Mouse (Mus musculus) forebrain, embryonic 10.5 days (tissue): ENCODE data around the gene Foxn3. TPM values are rescaled to one million over a fixed set of nuclear protein-coding genes. Genes with fewer than 3 reads are reported as not detected.

ENCODE experiments used
- DNase-seq: peaks from one replicate; pipeline ENCODE4 v3.0.0-alpha.2; 2017; ENCODE audit warnings: low spot score; ENCODE audit errors: extremely low spot score
- H3K27ac ChIP-seq: fragments of 300-500 bp; sonication (generic); 2 replicates; pipeline ENCODE4 v1.5.1; 2016; ENCODE audit warnings: mild to moderate bottlenecking
- H3K27me3 ChIP-seq: fragments of 300-500 bp; sonication (generic); 2 replicates; pipeline ENCODE4 v1.6.1; 2016; ENCODE audit warnings: mild to moderate bottlenecking; ENCODE audit not compliant: poor library complexity, severe bottlenecking
- H3K36me3 ChIP-seq: fragments of 300-500 bp; sonication (generic); replicated peaks from 2 replicates; pipeline ENCODE4 v1.6.1; 2016; ENCODE audit warnings: mild to moderate bottlenecking, moderate library complexity
- H3K4me1 ChIP-seq: fragments of 300-500 bp; sonication (generic); 2 replicates; pipeline ENCODE4 v1.6.1; 2016
- H3K4me3 ChIP-seq: fragments of 300-500 bp; sonication (generic); 2 replicates; pipeline ENCODE4 v1.5.1; 2016; ENCODE audit warnings: mild to moderate bottlenecking, moderate library complexity
- H3K9me3 ChIP-seq: fragments of 300-500 bp; sonication (generic); 2 replicates; pipeline ENCODE4 v1.6.1; 2016; ENCODE audit warnings: mild to moderate bottlenecking, moderate library complexity
- WGBS: fragments of 180-500 bp; shearing (Covaris S2); methylation state at CpG from one replicate; pipeline ENCODE4 v1.1.7; 2016; 5-methylcytosine and 5-hydroxymethylcytosine counted together
- polyA plus RNA-seq: library from polyadenylated mRNA; unstranded; fragments of >200 nt; fragmentation: Nextera tagmentation; extraction: Ambion mirVana; gene quantifications from 2 replicates; pipeline ENCODE4 v1.2.1, GENCODE M21; 2016

Foxn3 gene
- polyA plus RNA-seq, 1 experiment from 2014 or later, result 47.3 TPM

DNA sequence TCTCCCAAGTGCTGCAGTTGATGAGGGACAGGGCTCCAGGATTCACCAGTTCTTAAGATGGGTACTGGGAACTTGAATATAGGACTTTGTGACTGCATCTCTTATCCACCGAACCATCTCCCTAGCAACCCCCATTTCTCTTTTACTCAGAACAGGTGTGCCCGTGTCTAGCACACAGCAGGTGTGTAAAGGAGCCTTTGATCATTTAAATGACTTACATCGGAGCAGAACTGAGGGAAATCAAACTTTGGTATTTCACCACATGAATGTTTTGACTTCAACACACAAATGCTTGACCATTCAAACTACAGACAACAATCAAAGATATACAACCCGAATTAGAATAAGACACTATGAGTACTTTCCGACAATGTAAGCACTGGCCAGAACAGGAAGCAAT lies 204.7 kb downstream of the Foxn3 start:
- H3K27ac ChIP-seq, result no peak overlapping the region
- H3K36me3 ChIP-seq, result no peaks in the 10 kb centered on the region
- no peaks in the 10 kb centered on the region for H3K9me3 ChIP-seq
- WGBS, result 88% methylated on average over 5 of the region's 5 CpGs
- no peaks in the 10 kb centered on the region for H3K27me3 ChIP-seq
- H3K4me3 ChIP-seq, result no peak overlapping the region
- peaks cover 42% of the 10 kb centered on the region for H3K4me1 ChIP-seq
- DNase-seq, result no peak

DNA sequence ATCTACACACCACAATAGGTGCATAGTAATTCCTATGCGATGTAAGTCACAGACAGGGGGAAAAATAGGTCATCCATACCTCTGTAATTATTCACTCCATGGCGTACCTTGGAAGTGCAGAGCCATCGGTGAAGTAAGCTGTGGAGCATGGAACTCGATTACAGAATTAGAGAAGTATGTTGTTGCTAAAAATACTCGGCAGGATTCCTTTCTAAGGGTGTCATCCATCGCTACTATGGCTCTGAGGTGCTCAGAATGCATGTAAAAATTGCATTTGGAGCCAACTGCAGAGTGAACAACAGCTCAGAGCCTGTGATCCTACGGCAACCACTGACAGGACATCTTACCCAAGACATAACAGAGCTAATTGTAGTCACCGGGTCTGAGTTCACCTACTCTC lies 206.7 kb downstream of the Foxn3 start:
- Histone ChIP-seq H3K27me3 (no peaks in the 10 kb centered on the region), H3K27ac (no peak overlapping the region), H3K36me3 (no peaks in the 10 kb centered on the region), H3K4me1 (peaks cover 37% of the 10 kb centered on the region), H3K4me3 (no peak overlapping the region), H3K9me3 (no peaks in the 10 kb centered on the region)
- DNase-seq, result no peak
- WGBS, result 96% methylated on average over 8 of the region's 8 CpGs

DNA sequence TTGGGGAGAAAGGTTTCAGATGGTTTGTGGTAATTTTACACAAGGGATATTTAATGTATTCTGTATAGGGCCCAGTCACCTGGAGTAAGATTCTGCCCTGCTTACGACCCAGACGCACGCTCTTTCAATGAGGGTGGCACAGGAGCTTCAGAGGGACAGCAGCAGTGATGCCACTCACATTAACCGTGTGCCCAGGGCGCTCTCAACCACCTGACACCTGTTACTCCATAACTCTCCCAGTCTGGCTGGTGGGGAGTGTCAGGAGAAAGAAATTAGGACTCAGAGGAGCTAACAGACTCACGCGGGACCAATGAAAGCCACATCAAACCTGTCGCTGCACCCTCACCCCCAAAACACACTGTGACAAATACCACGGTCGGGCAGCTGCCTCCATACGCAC lies 209.7 kb downstream of the Foxn3 start:
- 93% methylated on average over 11 of the region's 11 CpGs for WGBS
- H3K27me3 ChIP-seq, result no peaks in the 10 kb centered on the region
- peaks cover 7% of the 10 kb centered on the region; the same call in 1 of the 2 replicates for H3K36me3 ChIP-seq

GRCm38 (mm10) chr12:99352583-99352982 lies 210.8 kb downstream of the Foxn3 start:
- Histone ChIP-seq H3K27me3 (no peaks in the 10 kb centered on the region), H3K27ac (no peak overlapping the region), H3K4me3 (no peak overlapping the region), H3K9me3 (no peaks in the 10 kb centered on the region), H3K36me3 (peaks cover 7% of the 10 kb centered on the region; the same call in 1 of the 2 replicates), H3K4me1 (peaks cover 46% of the 10 kb centered on the region)
- no peak for DNase-seq
- WGBS, result 97% methylated on average over 6 of the region's 6 CpGs

More for the DNA sequence above, 209.7 kb downstream of the Foxn3 start:
- H3K9me3 ChIP-seq, result no peaks in the 10 kb centered on the region
- DNase-seq, result no peak
- H3K4me1 ChIP-seq, result peaks cover 40% of the 10 kb centered on the region
- H3K27ac ChIP-seq, result no peak overlapping the region
- H3K4me3 ChIP-seq, result no peak overlapping the region

DNA sequence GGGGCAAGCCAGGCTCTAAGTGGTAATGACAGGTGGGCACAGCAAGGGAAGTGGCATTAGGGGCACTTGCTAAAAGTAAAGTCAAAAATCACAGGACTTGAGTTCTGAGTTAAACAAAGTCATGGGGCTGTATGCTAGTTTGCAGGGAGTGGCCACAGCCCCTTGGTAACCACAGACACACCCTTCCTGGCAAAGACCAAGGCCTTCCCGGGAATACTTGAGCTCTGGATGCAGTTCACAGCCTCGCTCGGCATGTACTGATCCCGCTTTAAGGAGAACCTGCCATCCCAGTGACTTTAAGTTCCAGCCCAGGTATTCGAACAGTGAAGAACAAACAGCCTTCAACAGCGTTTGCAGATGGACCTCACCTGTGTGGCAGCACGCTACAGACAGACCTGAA lies 211.2 kb downstream of the Foxn3 start:
- Histone ChIP-seq H3K27ac (no peak overlapping the region), H3K4me3 (no peak overlapping the region), H3K27me3 (no peaks in the 10 kb centered on the region), H3K4me1 (peaks cover 51% of the 10 kb centered on the region), H3K9me3 (no peaks in the 10 kb centered on the region), H3K36me3 (peaks cover 7% of the 10 kb centered on the region; the same call in 1 of the 2 replicates)
- 90% methylated on average over 7 of the region's 7 CpGs for WGBS
- DNase-seq, result no peak

DNA sequence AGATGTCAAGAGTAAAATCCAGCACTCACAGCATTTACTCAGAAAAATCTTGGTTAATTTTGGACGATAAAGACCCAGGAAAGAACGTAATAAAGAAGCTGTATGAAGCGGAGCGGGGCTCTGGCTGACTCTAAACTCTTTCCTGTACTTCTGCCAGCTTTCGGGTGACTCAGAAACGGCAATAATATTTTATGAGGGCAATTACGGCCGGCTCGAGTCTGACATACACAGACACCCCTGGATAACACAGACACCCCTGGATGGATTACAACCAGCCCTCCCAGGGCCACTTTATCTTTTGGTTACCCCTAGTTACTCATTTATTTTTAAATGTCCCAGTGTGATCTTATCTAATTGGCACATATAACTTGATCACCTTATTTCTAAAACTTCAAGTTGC lies 211.7 kb downstream of the Foxn3 start:
- Histone ChIP-seq H3K36me3 (peaks cover 7% of the 10 kb centered on the region; the same call in 1 of the 2 replicates), H3K4me1 (peaks cover 55% of the 10 kb centered on the region), H3K27ac (no peak overlapping the region), H3K27me3 (no peaks in the 10 kb centered on the region), H3K4me3 (no peak overlapping the region), H3K9me3 (no peaks in the 10 kb centered on the region)
- no peak for DNase-seq
- WGBS, result 95% methylated on average over 9 of the region's 9 CpGs

GRCm38 (mm10) chr12:99349650-99349997 lies 213.8 kb downstream of the Foxn3 start:
- H3K27ac ChIP-seq, result peak overlapping the region; percentile 69; the same call in 1 of the 2 replicates
- H3K36me3 ChIP-seq, result peaks cover 7% of the 10 kb centered on the region; the same call in 1 of the 2 replicates
- 90% methylated on average over 9 of the region's 9 CpGs for WGBS
- no peaks in the 10 kb centered on the region for H3K27me3 ChIP-seq
- no peak for DNase-seq
- peaks cover 70% of the 10 kb centered on the region for H3K4me1 ChIP-seq
- no peaks in the 10 kb centered on the region for H3K9me3 ChIP-seq
- no peak overlapping the region for H3K4me3 ChIP-seq

DNA sequence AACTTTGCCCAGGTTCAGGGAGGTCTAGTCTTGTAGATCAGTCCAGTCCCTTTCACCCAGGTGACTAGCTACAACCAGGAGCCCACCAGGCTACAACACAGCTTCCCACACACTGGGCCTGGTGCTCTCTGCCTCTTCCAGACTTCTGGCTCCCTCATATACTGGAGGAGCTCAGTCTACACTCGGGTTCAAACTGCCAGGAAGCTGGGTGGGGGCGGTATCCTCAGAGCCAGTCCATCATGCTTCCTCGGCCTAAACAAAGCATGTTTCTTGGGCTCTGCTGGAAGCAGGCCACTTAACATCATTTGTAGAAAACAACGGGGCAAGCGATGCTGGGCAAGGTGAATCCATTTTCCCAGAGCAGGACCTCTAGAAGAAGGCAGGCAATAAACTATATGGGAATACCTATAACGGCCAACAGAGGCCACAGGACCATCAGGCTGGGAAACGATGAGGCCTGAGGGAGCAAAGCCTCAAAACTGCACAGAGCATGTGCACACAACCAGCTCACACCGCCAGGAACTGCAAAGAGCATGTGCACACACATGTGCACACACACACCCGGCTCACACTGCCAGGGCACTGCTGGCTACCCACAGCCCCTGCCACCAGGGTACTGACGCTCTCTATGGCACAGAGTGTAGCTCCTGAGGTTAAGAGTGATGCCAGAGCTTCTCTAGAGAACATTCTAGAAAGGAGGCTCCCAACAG lies 214.3 kb downstream of the Foxn3 start:
- H3K27ac ChIP-seq, result peak overlapping the region; percentile 69
- H3K36me3 ChIP-seq, result peaks cover 7% of the 10 kb centered on the region; the same call in 1 of the 2 replicates
- H3K9me3 ChIP-seq, result no peaks in the 10 kb centered on the region
- WGBS, result 84% methylated on average over 10 of the region's 10 CpGs
- H3K4me1 ChIP-seq, result peaks cover 75% of the 10 kb centered on the region
- no peaks in the 10 kb centered on the region for H3K27me3 ChIP-seq
- H3K4me3 ChIP-seq, result no peak overlapping the region
- DNase-seq, result no peak

- H3K4me1 ChIP-seq, result peaks cover 79% of the 10 kb centered on the region
- DNase-seq, result no peak
- no peaks in the 10 kb centered on the region for H3K9me3 ChIP-seq
- no peak overlapping the region for H3K4me3 ChIP-seq
- H3K27me3 ChIP-seq, result no peaks in the 10 kb centered on the region
- WGBS, result 84% methylated on average over 3 of the region's 3 CpGs
- H3K36me3 ChIP-seq, result peaks cover 7% of the 10 kb centered on the region; the same call in 1 of the 2 replicates
- 0 out of 2 replicates have a peak overlapping the region, but pooled peaks have one; percentile 53 for H3K27ac ChIP-seq
Measured at GRCm38 (mm10) chr12:99347512-99347911, 215.9 kb downstream of the Foxn3 start.

DNA sequence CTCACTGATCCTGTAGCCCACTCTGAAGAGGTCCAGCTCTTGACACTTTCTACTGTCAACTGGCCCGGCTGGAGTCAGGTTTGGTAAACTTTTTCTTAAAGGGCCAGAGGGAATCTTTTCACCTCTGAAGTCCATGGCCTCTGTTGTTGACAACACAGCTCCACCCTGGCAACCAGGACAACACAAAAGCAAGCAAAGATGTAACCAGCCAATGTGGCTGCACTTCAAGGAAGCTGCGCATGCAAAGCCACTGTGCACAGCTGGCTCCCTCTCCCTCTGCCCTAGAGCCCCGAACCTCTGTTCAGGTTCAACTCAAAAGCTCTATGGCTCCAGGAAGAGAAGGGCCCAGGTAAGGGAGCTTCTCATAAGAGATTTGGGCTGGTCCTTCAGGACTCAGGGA lies 216.4 kb downstream of the Foxn3 start:
- H3K36me3 ChIP-seq, result peaks cover 7% of the 10 kb centered on the region; the same call in 1 of the 2 replicates
- H3K9me3 ChIP-seq, result no peaks in the 10 kb centered on the region
- no peaks in the 10 kb centered on the region for H3K27me3 ChIP-seq
- peaks cover 80% of the 10 kb centered on the region for H3K4me1 ChIP-seq
- no peak overlapping the region for H3K4me3 ChIP-seq
- DNase-seq, result no peak
- no peak overlapping the region; the same call in 1 of the 2 replicates for H3K27ac ChIP-seq
- WGBS, result 80% methylated on average over 3 of the region's 3 CpGs

DNA sequence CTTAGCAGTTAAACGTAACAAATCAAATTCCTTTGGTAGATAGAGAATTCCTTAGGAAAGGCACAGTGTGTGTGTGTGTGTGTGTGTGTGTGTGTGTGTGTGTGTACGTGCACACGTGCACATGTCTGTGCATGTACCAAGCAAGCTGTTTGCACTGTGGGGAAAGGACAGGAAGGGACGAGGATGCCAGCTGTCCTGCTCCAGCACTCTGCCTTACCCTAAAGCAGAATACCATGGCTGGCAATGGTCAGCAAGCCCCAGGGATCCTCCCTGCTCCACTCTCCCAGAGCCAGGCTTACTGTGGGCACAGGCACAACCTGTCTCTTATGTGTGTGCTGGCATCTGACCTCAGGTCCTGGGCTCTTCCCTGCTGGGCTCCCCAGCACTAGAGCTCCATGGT lies 218.1 kb downstream of the Foxn3 start:
- Histone ChIP-seq H3K27me3 (no peaks in the 10 kb centered on the region), H3K27ac (no peak overlapping the region), H3K4me3 (no peak overlapping the region), H3K36me3 (peaks cover 15% of the 10 kb centered on the region), H3K4me1 (peaks cover 94% of the 10 kb centered on the region), H3K9me3 (no peaks in the 10 kb centered on the region)
- 86% methylated on average over 4 of the region's 4 CpGs for WGBS
- no peak for DNase-seq

- H3K4me1 ChIP-seq, result peaks cover 93% of the 10 kb centered on the region
- no peaks in the 10 kb centered on the region for H3K9me3 ChIP-seq
- H3K4me3 ChIP-seq, result no peak overlapping the region
- WGBS, result 94% methylated on average over 2 of the region's 2 CpGs
- no peaks in the 10 kb centered on the region for H3K27me3 ChIP-seq
- no peak for DNase-seq
- H3K27ac ChIP-seq, result no peak overlapping the region
- H3K36me3 ChIP-seq, result peaks cover 14% of the 10 kb centered on the region
Measured at GRCm38 (mm10) chr12:99343378-99343777, 220.0 kb downstream of the Foxn3 start.

DNA sequence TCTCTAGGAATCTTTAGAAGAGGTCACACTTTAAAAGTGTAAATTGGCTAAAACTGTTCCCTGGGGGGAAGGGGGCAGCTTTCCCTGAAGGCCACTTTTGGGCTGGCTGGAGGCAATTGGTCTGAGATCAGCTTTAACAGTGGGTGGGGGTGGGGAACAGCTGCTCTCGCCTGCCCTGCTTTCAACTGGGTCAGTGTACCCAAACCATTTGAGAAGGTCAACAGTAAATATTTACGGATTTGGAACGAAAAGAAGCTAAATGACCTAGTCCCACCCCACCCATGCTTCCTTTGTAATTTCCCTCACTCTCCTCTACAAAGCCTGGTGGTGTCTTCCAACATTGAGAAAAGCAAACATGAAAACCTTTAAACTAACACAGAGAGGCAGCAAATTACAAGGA lies 221.2 kb downstream of the Foxn3 start:
- Histone ChIP-seq H3K4me3 (no peak overlapping the region; the same call in 1 of the 2 replicates), H3K27ac (peak overlapping the region; percentile 46), H3K9me3 (no peaks in the 10 kb centered on the region), H3K4me1 (peaks cover 83% of the 10 kb centered on the region), H3K27me3 (no peaks in the 10 kb centered on the region), H3K36me3 (peaks cover 24% of the 10 kb centered on the region)
- WGBS, result 8% methylated on average over 3 of the region's 3 CpGs
- DNase-seq, result no peak
